Mouse (Mus musculus): ENCODE results near the gene Mroh2a.

GRCm38 (mm10) chr1:88240072-88240471 lies 13.3 kb downstream of the Mroh2a start:
- TF ChIP-seq CTCF (IDR thresholded peaks at IDR 0.05; ENCODE audit: borderline replicate concordance, control insufficient read depth, extremely low read depth, insufficient read depth, low read length, poor library complexity) (no peak), POLR2A (IDR thresholded peaks at IDR 0.05; ENCODE audit: control insufficient read depth, extremely low read depth, insufficient read depth, low read length, poor library complexity) (no peak)

All from thymus, adult 2 months (tissue).